Mouse (Mus musculus): ENCODE results near the gene Brd7.

Gene Brd7

DNA sequence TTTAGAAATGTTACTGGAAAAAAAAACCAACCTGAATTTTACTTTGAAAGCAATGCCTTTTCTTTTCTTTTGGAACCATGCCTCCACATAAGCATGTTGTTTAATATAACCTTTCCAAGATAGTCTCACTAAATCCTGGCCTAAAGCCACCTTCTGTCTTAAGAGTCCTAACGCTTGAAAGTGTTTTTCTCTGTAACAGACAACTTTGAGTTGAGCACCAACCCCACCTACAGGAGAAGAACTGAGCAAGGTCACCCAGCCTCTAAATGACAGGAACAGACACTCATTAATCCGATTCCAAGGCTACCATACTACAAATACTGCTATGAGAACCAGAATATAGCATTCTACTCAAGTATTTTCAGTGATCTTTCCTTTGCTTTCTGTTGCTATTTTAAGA, 12.9 kb downstream of the Brd7 start:
- DNase-seq: no peak

GRCm38 (mm10) chr8:88342026-88342425, 20.0 kb downstream of the Brd7 start:
- DNase-seq: no peak

DNA sequence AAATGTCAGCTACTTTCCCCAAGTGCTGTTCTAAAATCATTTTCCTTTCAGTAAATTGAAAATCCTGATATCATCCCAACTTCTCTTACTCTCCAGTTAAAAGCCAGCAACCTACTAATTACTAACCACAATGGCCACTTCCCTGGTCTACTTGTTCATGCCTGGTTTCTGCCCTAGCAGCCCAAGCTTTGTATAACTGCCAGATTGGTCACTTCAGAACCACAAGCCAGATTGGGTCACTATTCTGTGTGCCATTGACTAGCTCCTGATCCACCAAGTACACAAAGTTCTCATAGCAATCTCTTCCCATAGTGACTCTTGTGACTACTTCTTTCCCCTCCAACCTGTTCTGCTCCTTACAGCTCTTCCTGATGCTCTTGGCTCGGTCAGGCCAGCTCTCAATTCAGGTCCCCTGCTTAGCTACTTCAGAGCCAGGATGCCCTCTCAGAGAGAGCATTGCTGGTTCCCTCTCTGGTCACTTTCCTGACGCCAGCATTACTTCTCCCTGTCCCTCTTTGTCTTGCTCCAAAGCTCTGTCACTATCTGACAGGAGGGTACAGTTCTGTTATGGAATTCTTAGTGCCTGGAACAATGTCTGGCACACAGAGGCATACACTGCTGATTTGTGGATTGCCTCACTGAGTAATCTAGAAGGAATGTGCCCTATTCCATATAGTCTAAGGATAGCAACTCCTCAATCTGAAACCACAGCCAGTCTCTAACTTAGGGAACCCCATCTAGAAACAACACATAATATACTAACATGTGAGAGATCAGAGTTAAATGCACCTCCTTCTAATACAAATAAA, 21.9 kb downstream of the Brd7 start:
- no peak for DNase-seq

DNA sequence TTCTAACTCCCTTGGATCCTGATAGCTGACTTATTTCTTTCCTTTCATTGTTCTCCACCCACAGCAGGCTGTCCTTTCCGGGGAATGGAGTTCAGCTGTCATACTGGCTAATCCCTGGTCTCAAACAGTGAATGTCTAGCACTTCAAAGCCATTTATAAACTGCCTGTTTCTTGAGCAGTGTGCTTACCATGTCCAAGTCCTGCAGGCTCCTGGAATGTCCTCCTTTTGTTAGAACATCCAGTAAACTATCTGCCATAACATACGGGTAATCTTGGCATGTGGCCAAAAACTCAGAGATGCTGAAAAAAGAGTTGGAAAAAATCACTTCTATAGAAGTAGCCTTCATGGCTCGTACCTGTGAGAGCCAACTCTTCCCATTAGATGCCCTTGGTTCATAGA, 22.8 kb downstream of the Brd7 start:
- DNase-seq: no peak

DNA sequence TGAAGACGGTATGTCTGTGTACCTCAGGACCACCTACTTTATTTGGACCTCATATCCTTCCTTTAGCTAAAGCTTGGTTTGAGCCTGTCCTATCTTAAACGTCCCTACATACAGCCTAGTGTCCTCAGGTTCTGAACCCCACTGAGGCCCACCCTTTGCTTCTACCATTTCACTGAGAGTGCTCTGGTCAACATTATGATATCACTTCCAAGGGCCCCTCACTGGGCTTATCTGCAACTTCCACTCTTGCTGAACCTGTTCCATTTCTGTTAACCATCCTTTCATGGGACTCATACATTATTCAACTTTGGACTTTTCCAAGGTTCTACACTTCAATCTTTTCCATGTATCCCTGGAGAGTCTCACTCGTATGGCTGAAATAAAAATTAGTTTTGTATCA, 27.0 kb downstream of the Brd7 start:
- no peak for DNase-seq

- DNase-seq: peak in 1 of 2 experiments; percentile 26
Measured at GRCm38 (mm10) chr8:88334384-88334783, 27.6 kb downstream of the Brd7 start.

DNA sequence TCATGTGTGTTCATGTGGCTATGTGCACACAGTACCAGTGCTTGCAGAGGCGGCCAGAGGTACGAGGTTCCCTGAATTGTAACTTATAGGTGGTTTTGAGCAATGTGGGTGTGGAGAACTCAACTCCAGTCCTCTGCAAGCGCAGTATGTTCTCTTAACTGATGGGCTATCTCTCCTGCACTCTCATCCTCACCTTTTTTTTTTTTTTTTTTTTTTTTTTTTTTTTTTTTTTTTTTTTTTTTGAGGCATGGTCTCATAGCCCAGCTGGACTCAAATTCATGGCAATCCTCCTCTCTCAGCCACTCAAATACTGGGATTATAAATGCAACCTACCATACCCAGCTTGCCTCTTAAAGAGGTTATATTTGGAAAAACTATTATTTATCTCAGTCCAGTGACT, 31.2 kb downstream of the Brd7 start:
- no peak for DNase-seq

- no peak for DNase-seq
Measured at GRCm38 (mm10) chr8:88328689-88329088, 33.3 kb downstream of the Brd7 start.

GRCm38 (mm10) chr8:88326328-88326727, 35.7 kb downstream of the Brd7 start:
- no peak for DNase-seq

- DNase-seq: no peak
Measured at GRCm38 (mm10) chr8:88325795-88326194, 36.2 kb downstream of the Brd7 start.

- DNase-seq: no peak
Measured at GRCm38 (mm10) chr8:88325251-88325650, 36.7 kb downstream of the Brd7 start.

DNA sequence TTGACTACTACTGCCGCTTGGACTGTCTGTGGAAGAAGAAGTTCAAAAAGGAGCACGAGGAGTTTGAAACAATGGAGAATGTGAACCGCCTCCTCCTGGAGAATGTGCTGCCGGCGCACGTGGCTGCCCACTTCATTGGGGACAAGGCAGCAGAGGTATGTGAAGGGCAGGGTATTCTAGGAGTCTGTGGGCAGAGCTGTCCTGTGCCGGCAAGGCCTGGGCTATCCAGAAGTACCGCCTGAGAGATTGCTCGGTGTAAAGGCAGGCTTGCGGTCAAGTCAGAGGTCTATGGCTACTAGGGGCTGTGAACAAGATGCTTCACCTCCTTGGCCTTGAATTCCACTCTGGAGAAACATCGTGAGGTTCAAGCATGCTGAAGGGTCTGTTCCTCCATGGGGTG, 37.2 kb downstream of the Brd7 start:
- DNase-seq: peak in 1 of 2 experiments; percentile 64

GRCm38 (mm10) chr8:88323523-88323922, 38.5 kb downstream of the Brd7 start:
- no peak for DNase-seq

DNA sequence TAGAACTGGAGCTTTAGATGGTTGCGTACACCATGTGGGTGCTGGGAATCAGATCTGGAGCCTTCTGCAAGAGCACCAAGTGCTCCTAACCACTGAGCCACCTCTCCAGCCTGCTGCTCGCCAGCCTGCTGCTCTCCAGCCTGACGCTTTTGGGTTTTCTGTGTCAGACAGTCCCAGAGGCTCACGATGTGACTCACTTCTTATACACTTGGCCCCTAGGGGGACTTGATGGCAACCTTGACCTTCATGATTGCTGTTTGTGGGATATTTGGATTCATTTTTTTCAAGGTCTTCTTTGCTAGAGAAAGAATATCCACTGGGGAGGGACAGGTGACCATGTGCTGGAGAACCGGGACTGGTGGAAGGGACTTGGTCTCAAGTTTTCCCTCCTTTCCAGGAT, 40.6 kb downstream of the Brd7 start:
- no peak for DNase-seq

DNA sequence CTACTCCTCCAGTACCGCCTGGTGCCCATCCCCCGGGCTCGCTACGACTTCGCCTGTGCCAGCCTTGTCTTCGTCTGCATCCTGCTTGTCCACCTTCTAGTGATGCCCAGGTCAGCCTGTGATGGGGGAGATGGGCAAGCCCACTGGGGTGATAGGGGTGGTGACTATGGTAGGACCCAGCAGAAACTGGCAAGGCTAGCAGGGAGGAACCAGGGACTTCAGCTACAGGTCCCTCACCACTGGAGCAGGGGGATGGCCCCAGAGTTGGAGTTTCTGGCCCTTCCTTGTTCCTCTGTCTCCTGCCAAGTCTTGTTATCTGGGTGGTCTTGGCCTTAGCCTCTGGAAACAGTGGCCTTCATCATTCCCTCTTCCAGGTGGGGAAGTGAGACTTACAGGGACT, 41.9 kb downstream of the Brd7 start:
- peak in 1 of 2 experiments; percentile 26 for DNase-seq

DNA sequence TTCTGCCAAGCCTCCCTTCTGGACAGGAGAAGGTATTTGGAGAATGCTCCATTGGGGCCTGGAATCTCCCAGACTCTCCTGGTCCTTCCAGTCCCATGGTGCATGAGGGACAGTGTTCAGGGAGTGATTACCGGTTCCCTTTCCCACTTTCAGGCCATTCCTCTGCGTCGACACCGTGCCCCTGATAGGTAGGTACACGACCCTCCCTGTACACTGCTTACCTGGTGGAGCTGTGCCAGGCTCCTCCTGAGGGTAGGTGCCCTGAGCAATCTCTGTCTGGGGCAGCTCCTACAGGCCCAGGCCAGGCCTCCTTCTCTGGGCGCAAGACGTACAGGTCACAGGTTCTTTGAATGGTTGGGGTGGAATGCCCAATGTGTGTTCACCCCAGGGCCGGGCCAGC, 43.8 kb downstream of the Brd7 start:
- peak in 1 of 2 experiments; percentile 19 for DNase-seq

GRCm38 (mm10) chr8:88317341-88317740, 44.7 kb downstream of the Brd7 start:
- DNase-seq: peak in 1 of 2 experiments; percentile 53

DNA sequence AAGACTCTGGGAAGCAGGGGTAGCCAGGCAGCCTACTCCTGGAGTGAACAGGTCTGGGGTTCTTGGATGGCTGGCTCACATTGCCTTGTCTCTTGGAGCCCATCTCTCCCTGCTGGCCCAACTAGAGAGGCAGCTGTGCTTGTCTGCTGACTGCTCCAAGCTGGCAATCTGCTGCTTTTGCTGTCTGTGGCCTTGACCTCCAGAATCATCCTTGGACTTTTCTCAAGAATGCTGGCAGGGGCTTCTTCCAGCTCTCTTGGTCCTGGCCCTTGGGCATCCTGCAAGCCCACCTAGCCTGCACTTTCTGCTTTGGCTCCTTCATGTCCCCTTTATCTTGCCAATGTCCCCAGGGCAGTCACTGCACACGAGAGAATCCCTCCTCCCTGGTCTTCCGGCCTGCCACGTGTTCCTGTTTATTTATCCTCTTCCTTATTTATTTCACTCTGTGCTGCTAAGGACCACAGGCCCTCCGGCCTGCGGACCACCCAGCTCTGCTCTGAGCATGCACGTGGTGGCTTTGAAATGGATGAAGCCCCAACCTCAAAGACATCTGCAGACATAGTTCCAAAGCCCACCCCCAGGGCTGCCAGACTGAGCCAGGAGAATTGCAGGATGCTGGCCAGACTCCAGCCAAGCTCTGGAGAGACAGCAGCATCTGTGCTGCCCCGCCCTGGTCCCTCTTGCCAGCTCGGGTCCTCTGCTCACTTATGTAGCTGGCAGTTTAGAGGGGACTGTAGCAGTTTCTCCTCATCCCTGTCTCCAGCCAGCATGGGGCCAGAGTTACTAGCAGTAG, 45.7 kb downstream of the Brd7 start:
- peak; percentile 79 to 90 for DNase-seq

DNA sequence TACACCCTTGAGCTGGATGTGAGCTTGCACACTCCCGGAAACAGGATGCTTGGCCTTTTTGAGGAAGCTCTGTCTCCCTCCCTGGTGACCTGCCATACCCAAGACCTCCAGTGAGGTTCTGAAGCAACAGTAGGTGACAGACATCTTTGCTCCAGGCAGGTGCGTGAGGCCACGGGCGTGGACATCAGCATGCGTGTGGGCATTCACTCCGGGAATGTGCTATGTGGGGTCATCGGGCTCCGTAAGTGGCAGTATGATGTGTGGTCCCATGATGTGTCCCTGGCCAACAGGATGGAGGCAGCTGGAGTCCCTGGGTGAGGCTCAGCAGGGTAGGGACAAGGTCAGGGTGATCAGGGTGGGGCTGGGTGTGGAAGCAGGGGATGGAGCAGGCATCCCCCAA, 46.7 kb downstream of the Brd7 start:
- peak in 1 of 2 experiments; percentile 17 for DNase-seq

- no peak for DNase-seq
Measured at GRCm38 (mm10) chr8:88313991-88314390, 48.0 kb downstream of the Brd7 start.

- peak in 1 of 2 experiments; percentile 57 for DNase-seq
Measured at GRCm38 (mm10) chr8:88312966-88313365, 49.0 kb downstream of the Brd7 start.

- no peak for DNase-seq
Measured at GRCm38 (mm10) chr8:88310286-88310685, 51.7 kb downstream of the Brd7 start.

DNA sequence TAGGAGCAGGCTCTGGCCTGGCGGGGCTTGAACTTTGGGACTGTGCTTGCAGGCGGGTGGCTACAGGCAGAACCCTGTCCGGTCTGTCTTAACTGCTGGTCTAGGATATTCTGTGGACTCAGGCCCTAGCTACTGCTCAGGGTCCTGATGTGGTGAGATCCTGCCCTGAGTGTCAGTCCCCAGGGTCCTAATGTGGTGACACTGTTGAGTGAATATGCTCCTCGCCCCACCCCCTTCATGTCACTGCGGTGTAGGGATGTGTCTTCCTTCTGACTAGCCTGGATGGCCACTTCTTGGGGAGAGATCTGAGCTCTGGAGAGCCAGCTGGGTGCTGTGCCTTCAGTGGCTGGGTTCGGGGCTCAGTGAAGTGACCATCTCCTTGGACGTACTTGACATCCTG, 52.1 kb downstream of the Brd7 start:
- DNase-seq: no peak

DNA sequence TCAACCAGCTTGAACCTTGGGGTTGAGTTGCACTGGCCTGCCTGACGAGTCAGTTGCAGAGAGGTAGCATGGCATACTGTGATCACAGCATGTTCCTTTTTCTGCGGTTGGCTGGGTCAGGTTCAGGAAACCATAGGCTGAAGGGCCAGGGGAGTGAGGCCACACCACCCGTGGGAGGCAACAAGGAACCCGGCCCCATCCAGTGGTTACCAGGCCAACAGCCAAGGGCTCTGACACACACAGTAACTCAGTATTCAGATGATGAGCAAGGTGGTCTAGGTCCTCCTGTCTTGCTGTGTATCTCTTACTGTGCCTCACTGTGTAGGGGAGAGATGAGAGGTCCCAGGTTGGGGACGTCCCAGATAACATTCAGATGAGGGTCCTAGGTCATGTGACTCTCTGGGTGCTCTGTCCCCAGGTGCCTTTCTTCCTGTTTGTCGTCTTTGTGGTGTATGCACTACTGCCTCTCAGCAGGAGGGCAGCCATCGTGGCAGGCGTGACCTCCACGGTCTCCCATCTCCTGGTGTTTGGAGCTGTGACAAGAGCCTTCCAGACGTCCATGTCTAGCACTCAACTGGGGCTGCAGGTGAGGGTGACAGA, 52.6 kb downstream of the Brd7 start:
- no peak for DNase-seq
